Mouse (Mus musculus): ENCODE measurements around the gene Mafg. TPM values are rescaled to one million over a fixed set of nuclear protein-coding genes. Genes with fewer than 3 reads are reported as not detected.

The Mafg gene
- total and polyA plus RNA-seq, 3 experiments = 17.0 to 63.7 (median 29.3) TPM

GRCm38 (mm10) chr11:120657301-120657700, 23.9 kb upstream of the Mafg start:
- Histone ChIP-seq H3K4me3 (replicated peaks in 1 of 3; ENCODE audit: low read depth in 2 of 3, low read length in 2 of 3, poor library complexity in 1 of 3) (no peak overlapping the region), H3K9ac (ENCODE audit: insufficient read depth, low read depth) (no peak overlapping the region), H3K27ac (ENCODE audit: insufficient read depth, low read depth) (no peak overlapping the region), H3K36me3 (replicated peaks in 1 of 2; ENCODE audit: control insufficient read depth in 1 of 2, insufficient read depth in 1 of 2, low read length in 1 of 2) (no peaks in the 10 kb centered on the region), H3K9me3 (replicated peaks; ENCODE audit: low read length) (peaks cover 7% of the 10 kb centered on the region), H3K4me1 (ENCODE audit: control insufficient read depth in 1 of 2, insufficient read depth in 2 of 2) (peaks cover 0 to 14% of the 10 kb centered on the region in 2 experiments; a peak in 3 of 4 replicates), H3K4me2 (ENCODE audit: insufficient read depth, low read depth, poor library complexity, severe bottlenecking) (no peak overlapping the region), H3K79me2 (replicated peaks; ENCODE audit: control insufficient read depth, extremely low read depth, insufficient read depth, poor library complexity, severe bottlenecking) (no peaks in the 10 kb centered on the region), H3K27me3 (replicated peaks) (peaks cover 65% of the 10 kb centered on the region)
- in situ Hi-C loops (cut with MboI; ENCODE audit: low pct_ligation_motif_present, low pct_unique_long_range_greater_than_20kb, low sequenced_read_pairs) (no loop called here), dilution Hi-C loops (cut with MboI; ENCODE audit: extremely low pct_ligation_motif_present, extremely low pct_unique_long_range_greater_than_20kb, low sequenced_read_pairs) (no loop called here)
- TF ChIP-seq MXI1 (IDR thresholded peaks at IDR 0.05; ENCODE audit: low read depth, low read length) (no peak), MAFK (IDR thresholded peaks at IDR 0.05; ENCODE audit: insufficient replicate concordance, low read length) (no peak)
- DNase-seq (ENCODE audit: extremely low read depth) = no peak

GRCm38 (mm10) chr11:120654741-120655140, 21.3 kb upstream of the Mafg start:
- no peaks in the 10 kb centered on the region for H3K79me2 ChIP-seq (replicated peaks; ENCODE audit: control insufficient read depth, extremely low read depth, insufficient read depth, poor library complexity, severe bottlenecking)
- peaks cover 0 to 14% of the 10 kb centered on the region in 2 experiments; a peak in 3 of 4 replicates for H3K4me1 ChIP-seq (ENCODE audit: control insufficient read depth in 1 of 2, insufficient read depth in 2 of 2)
- no peak for DNase-seq (ENCODE audit: extremely low read depth)
- H3K4me2 ChIP-seq (ENCODE audit: insufficient read depth, low read depth, poor library complexity, severe bottlenecking) = no peak overlapping the region
- peaks cover under 1% of the 10 kb centered on the region for H3K9me3 ChIP-seq (replicated peaks; ENCODE audit: low read length)
- H3K4me3 ChIP-seq (replicated peaks in 1 of 3; ENCODE audit: low read depth in 2 of 3, low read length in 2 of 3, poor library complexity in 1 of 3) = no peak overlapping the region
- dilution Hi-C loops (cut with MboI; ENCODE audit: extremely low pct_ligation_motif_present, extremely low pct_unique_long_range_greater_than_20kb, low sequenced_read_pairs) (no loop called here), in situ Hi-C loops (cut with MboI; ENCODE audit: low pct_ligation_motif_present, low pct_unique_long_range_greater_than_20kb, low sequenced_read_pairs) (no loop called here)
- no peak for TF ChIP-seq MAZ (IDR thresholded peaks at IDR 0.05; ENCODE audit: low read depth, low read length)
- no peak for TF ChIP-seq MEF2A (IDR thresholded peaks at IDR 0.05; ENCODE audit: borderline replicate concordance, low read depth, low read length)
- no peak for TF ChIP-seq ZKSCAN1 (IDR thresholded peaks at IDR 0.05; ENCODE audit: borderline replicate concordance, low read depth, low read length)
- TF ChIP-seq CTCF (conservative IDR thresholded peaks at IDR 0.05 in 1 of 2, IDR thresholded peaks at IDR 0.05 in 1 of 2; ENCODE audit: low read depth in 2 of 2, low read length in 2 of 2) = no peak
- no peaks in the 10 kb centered on the region for H3K36me3 ChIP-seq (replicated peaks in 1 of 2; ENCODE audit: control insufficient read depth in 1 of 2, insufficient read depth in 1 of 2, low read length in 1 of 2)
- H3K9ac ChIP-seq (ENCODE audit: insufficient read depth, low read depth) = no peak overlapping the region
- H3K27me3 ChIP-seq (replicated peaks) = peaks cover 53% of the 10 kb centered on the region
- no peak overlapping the region for H3K27ac ChIP-seq (ENCODE audit: insufficient read depth, low read depth)

GRCm38 (mm10) chr11:120651872-120652271, 18.5 kb upstream of the Mafg start:
- H3K4me2 ChIP-seq (ENCODE audit: insufficient read depth, low read depth, poor library complexity, severe bottlenecking) = no peak overlapping the region
- no peak overlapping the region for H3K4me3 ChIP-seq (replicated peaks in 1 of 3; ENCODE audit: low read depth in 2 of 3, low read length in 2 of 3, poor library complexity in 1 of 3)
- no peaks in the 10 kb centered on the region for H3K36me3 ChIP-seq (replicated peaks in 1 of 2; ENCODE audit: control insufficient read depth in 1 of 2, insufficient read depth in 1 of 2, low read length in 1 of 2)
- H3K79me2 ChIP-seq (replicated peaks; ENCODE audit: control insufficient read depth, extremely low read depth, insufficient read depth, poor library complexity, severe bottlenecking) = no peaks in the 10 kb centered on the region
- H3K27me3 ChIP-seq (replicated peaks) = peaks cover 28% of the 10 kb centered on the region
- no peak overlapping the region for H3K9ac ChIP-seq (ENCODE audit: insufficient read depth, low read depth)
- no peaks in the 10 kb centered on the region for H3K9me3 ChIP-seq (replicated peaks; ENCODE audit: low read length)
- no peak for DNase-seq (ENCODE audit: extremely low read depth)
- in situ Hi-C loops (cut with MboI; ENCODE audit: low pct_ligation_motif_present, low pct_unique_long_range_greater_than_20kb, low sequenced_read_pairs) (no loop called here), dilution Hi-C loops (cut with MboI; ENCODE audit: extremely low pct_ligation_motif_present, extremely low pct_unique_long_range_greater_than_20kb, low sequenced_read_pairs) (no loop called here)
- TF ChIP-seq SMC3 (IDR thresholded peaks at IDR 0.05; ENCODE audit: low read depth, low read length) (peak; percentile 49), USF2 (conservative IDR thresholded peaks at IDR 0.05; ENCODE audit: low read depth, low read length) (no peak), RAD21 (IDR thresholded peaks at IDR 0.05; ENCODE audit: low read depth, low read length) (no peak), ETS1 (conservative IDR thresholded peaks at IDR 0.05; ENCODE audit: low read depth, low read length) (no peak), ZC3H11A (IDR thresholded peaks at IDR 0.05; ENCODE audit: low read depth, low read length) (no peak), NRF1 (IDR thresholded peaks at IDR 0.05; ENCODE audit: low read depth, low read length) (no peak), KAT2A (IDR thresholded peaks at IDR 0.05; ENCODE audit: insufficient replicate concordance, low read length) (no peak), EP300 (IDR thresholded peaks at IDR 0.05; ENCODE audit: low read length) (no peak), MYC (IDR thresholded peaks at IDR 0.05; ENCODE audit: low read depth, low read length) (0 out of 2 replicates have a peak, but pooled peaks have one; percentile 22), ELF1 (IDR thresholded peaks at IDR 0.05; ENCODE audit: low read depth, low read length) (no peak), CTCF (conservative IDR thresholded peaks at IDR 0.05 in 1 of 2, IDR thresholded peaks at IDR 0.05 in 1 of 2; ENCODE audit: low read depth in 2 of 2, low read length in 2 of 2) (peak; percentile 31 to 63; a peak in 3 of 4 replicates), POLR2A (IDR thresholded peaks at IDR 0.05; ENCODE audit: low read depth, low read length) (no peak), MXI1 (IDR thresholded peaks at IDR 0.05; ENCODE audit: low read depth, low read length) (no peak), MAFK (IDR thresholded peaks at IDR 0.05; ENCODE audit: insufficient replicate concordance, low read length) (no peak), ZKSCAN1 (IDR thresholded peaks at IDR 0.05; ENCODE audit: borderline replicate concordance, low read depth, low read length) (no peak), MAX (IDR thresholded peaks at IDR 0.05; ENCODE audit: low read length) (no peak), RCOR1 (conservative IDR thresholded peaks at IDR 0.05; ENCODE audit: low read depth, low read length) (no peak), CHD2 (IDR thresholded peaks at IDR 0.05; ENCODE audit: low read length) (no peak), HCFC1 (IDR thresholded peaks at IDR 0.05; ENCODE audit: low read depth, low read length) (no peak), JUND (conservative IDR thresholded peaks at IDR 0.05; ENCODE audit: low read depth, low read length) (no peak)
- H3K4me1 ChIP-seq (ENCODE audit: control insufficient read depth in 1 of 2, insufficient read depth in 2 of 2) = peaks cover 11 to 22% of the 10 kb centered on the region in 2 experiments
- H3K27ac ChIP-seq (ENCODE audit: insufficient read depth, low read depth) = no peak overlapping the region

All from CH12.LX (cell line).